Mouse (Mus musculus): Measurements from ENCODE around the gene Asxl1.
A peak's percentile ranks its signal among the peaks of the same experiment; 100 is the strongest.
"Not testable (repeated sequence)": the region's sequence is repeated elsewhere in the genome, so short reads cannot be mapped to it uniquely, and the experiment has no call there.

The Asxl1 gene

GRCm38 (mm10) chr2:153345071-153345453, 567 bp upstream of the Asxl1 start:
- DNase-seq (ENCODE audit: low spot score in 2 of 2), result no peak

DNA sequence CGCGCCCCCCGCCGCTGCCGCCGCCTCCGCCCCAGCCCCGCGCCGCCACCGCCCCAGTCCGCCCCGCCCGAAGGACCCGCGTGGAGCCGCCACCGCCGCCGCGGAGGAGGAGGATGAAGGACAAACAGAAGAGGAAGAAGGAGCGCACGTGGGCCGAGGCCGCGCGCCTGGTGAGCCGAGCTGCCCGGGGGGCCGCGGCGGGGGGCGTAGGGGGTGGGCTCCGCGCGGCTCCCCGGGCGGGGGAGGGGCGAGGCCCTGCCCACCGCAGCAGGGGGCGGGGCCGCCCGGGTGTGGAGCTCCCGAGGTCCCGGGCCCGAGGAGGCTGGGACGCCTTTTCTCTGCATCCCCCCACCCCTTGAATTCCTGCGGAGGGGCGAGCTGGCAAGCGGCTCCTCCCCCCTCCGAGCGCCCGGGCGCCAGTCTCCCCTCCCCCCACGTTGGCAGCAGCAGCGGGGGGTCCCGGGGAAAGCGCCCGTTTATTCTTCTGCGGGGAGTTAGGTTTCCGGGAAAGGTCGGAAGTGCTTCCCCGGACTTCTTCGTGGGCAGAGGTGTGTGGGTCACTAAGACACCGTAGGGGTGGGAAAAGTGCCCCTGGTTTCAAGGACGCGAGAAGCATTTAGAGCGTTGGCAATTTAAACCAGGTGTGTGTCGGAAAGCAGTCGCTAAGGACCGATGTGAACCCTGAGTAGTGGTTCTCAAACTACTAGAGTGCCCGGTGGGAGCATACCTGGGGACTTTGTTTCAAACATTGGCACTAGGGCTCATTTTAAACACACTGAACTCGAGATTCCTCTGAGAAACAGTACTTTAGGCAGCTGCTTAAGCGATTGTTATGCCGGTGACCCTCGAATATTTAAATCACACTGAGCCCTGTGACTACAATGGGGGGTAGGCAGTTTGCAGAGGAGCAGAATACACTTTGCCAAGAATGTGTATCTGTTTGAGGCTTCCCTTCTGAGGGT, 873 bp downstream of the Asxl1 start:
- peak; percentile 34 to 56 for DNase-seq (ENCODE audit: low spot score in 2 of 2)

- no peak for DNase-seq (ENCODE audit: low spot score in 2 of 2)
Observed at GRCm38 (mm10) chr2:153347183-153347781, 1.7 kb downstream of the Asxl1 start.

GRCm38 (mm10) chr2:153348100-153348831, 2.6 kb downstream of the Asxl1 start:
- DNase-seq (ENCODE audit: low spot score in 2 of 2), result no peak

- no peak for DNase-seq (ENCODE audit: low spot score in 2 of 2)
Observed at GRCm38 (mm10) chr2:153350552-153351181, 5.0 kb downstream of the Asxl1 start.

DNA sequence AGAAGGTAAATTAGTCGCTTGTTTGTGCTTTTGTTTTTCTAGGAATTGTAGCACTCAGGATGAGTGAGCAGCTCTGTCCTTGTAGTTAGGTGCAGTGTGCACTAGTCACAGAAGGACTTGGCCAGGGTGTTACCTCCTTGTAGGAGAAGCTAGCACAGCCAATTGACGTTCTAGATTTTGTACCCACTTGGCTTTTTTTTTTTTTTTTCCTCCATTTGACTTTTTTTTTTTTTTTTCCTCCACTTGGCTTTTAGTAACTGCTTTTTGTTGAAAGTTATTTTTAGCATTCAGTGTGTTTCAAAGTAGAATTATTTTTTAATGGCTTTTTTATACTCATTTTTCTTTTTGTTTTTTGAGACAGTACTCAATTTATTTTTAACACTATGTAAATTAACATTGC, 9.0 kb downstream of the Asxl1 start:
- no peak for DNase-seq (ENCODE audit: low spot score in 2 of 2)

GRCm38 (mm10) chr2:153356784-153357183, 11.2 kb downstream of the Asxl1 start:
- no peak for DNase-seq (ENCODE audit: low spot score in 2 of 2)

- no peak for DNase-seq (ENCODE audit: low spot score in 2 of 2)
Observed at GRCm38 (mm10) chr2:153361101-153361710, 15.6 kb downstream of the Asxl1 start.

DNA sequence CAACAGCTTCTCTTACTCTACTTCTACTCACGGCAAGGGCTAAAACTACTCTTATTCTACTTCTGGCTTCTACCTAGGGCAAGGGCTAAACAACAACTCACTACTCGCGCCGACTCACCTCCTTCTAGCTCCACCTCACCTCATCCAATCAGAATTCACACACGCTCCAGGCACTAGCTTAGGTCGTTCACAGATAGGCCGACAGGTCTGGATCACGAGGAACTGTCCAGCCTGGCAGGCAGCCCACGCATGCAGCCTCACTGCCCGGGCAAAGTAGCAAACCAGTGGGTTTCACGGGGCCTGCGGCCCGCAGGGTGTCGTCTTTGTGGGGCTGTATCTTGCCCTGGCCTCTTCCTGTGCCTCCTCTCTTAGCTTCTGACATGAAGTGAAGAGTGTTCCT, 18.9 kb downstream of the Asxl1 start:
- not testable (repeated sequence) for DNase-seq (ENCODE audit: low spot score in 2 of 2)

GRCm38 (mm10) chr2:153370871-153371270, 25.2 kb downstream of the Asxl1 start:
- DNase-seq (ENCODE audit: low spot score in 2 of 2), result no peak

- no peak for DNase-seq (ENCODE audit: low spot score in 2 of 2)
Observed at GRCm38 (mm10) chr2:153375380-153375779, 29.8 kb downstream of the Asxl1 start.

DNA sequence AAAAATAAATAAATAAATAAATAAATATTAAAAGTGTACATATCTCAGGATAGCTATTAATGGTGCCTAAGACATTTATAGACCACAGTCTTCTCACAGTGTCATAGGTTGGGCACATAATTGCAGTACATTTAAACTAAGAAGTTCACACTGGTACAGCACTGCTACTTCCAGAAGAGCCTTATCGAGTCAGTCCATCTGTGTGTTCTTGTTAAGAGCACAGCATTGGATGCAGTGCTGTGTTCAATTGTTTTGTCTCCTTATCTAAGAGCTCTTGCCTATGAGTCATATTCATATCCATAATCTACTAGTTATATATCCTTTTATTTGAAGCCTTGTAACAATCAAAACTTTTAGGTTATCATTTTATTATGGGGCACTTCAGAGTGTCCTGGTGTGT, 34.9 kb downstream of the Asxl1 start:
- DNase-seq (ENCODE audit: low spot score in 2 of 2), result no peak

GRCm38 (mm10) chr2:153389831-153390230, 44.2 kb downstream of the Asxl1 start:
- DNase-seq (ENCODE audit: low spot score in 2 of 2), result no peak

DNA sequence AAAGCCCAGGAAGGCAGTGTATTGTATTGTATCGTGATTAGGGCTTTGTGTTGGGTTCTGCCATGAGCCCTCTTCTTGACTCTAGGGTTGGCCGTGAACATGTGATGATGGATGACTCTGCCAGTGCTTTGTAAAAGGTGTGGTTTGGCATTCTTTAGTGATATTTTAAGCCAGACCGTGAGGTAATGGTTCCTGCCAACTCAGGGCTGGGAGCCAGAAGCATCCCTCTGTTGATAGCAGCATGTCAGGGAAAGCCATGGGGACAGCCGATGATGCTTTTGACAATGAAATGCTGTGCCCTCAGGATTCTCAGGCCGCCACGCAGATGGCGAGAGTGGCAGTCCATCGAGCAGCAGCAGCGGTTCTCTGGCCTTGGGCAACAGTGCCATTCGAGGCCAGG, 47.4 kb downstream of the Asxl1 start:
- no peak for DNase-seq (ENCODE audit: low spot score in 2 of 2)

DNA sequence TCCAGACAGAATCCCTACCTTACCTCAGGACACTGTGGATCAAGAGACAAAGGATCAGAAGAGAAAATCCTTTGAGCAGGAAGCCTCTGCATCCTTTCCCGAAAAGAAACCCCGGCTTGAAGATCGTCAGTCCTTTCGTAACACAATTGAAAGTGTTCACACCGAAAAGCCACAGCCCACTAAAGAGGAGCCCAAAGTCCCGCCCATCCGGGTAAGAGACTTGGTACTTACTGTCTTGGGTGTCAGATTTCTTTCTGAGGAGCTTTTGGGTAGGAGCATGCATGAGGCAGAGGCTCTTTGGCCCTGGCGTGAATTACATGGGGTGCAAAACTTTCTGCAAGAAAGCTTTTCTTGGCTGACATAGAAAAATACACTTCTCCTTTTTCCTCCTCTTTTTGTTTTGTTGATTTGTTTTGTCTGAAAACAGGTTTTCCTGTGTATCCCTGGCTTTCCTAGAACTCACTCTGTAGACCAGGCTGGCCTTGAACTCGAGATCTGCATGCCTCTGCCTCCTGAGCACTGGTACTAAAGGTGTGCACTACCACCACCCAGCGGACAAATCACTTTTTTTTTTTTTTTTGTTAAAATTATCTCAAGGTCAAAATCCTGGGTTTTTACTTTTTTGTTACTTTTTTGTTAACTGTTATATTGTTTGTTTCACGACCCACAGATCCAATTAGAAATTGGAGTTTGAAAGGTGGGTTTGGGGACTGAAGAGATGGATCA, 52.3 kb downstream of the Asxl1 start:
- no peak for DNase-seq (ENCODE audit: low spot score in 2 of 2)

DNA sequence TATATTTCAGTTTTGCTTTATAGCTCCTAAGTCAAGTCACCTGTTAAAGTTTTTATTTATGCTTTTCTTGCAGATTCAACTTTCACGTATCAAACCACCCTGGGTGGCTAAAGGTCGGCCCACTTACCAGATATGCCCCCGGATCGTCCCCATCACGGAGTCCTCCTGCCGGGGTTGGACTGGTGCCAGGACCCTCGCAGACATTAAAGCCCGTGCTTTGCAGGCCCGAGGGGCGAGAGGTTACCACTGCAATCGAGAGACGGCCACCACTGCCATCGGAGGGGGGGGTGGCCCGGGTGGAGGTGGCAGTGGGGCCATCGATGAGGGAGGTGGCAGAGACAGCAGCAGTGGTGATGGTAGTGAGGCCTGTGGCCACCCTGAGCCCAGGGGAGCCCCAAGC, 53.5 kb downstream of the Asxl1 start:
- no peak for DNase-seq (ENCODE audit: low spot score in 2 of 2)

GRCm38 (mm10) chr2:153404062-153404461, 58.4 kb downstream of the Asxl1 start:
- DNase-seq (ENCODE audit: low spot score in 2 of 2), result no peak

- DNase-seq (ENCODE audit: low spot score in 2 of 2), result no peak
Observed at GRCm38 (mm10) chr2:153404882-153405281, 59.3 kb downstream of the Asxl1 start.

DNA sequence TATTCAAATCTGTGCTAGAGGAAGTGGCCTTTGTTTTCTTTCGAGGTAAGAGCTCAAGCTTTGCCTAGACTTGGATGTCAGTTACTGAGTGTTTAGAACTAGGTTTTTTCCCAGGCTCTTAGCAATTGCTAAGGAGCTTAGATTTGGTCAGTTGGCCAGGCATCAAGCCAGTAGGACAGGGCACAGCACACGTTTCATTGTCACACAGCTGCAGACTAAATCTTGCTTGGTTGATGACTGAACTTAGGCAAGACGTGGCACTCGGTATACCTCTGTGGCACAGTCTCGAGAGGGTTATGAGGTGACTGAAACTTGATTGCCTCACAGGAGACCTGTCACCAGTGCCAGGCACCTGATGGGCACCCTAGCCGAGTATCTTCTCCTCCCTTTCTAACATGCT, 61.3 kb downstream of the Asxl1 start:
- DNase-seq (ENCODE audit: low spot score in 2 of 2), result no peak

DNA sequence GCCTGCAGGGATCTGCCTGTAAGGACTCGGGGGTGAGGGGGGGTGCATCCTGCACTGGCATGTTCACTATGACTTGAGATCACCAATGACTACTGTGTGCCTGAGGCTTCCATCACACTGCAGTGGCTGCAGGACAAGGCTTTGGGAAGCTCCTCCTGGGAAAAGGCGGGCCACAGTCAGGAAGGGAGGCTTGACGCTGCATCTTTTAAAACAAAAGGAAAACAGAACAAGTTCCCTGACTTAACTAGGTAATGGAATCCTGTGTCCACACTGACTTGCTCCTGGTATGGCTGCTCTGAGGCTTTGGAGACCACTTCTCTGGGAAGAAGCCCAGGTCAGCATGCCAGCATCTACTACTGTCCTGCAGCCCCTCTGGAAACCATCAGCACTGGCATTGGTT, 63.3 kb downstream of the Asxl1 start:
- DNase-seq (ENCODE audit: low spot score in 2 of 2), result no peak

DNA sequence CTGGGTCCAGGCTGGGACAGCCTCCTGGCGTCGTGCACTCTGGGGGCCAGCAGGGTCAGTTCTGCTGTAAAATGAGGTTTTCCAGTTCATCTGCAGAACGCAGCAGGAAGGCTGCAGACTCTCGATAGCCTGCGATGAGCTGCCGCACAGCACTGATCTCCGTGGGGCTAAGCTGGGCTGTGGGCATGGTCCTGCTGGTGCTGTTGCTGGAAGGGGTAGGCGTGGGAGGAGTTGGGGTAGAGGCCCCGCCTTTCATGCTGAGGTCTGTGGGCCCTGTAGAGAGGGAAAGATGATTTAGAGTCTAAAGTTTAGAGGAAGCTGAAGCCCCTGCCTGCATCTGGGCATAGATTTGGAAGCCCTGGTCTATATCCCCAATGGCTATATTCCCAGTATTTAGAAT, 65.9 kb downstream of the Asxl1 start:
- no peak for DNase-seq (ENCODE audit: low spot score in 2 of 2)

Measured in spleen, postnatal 14 days (tissue).